Mouse (Mus musculus) urinary bladder, postnatal 10 days (tissue): ENCODE measurements at regions not wholly inside any gene's neighbourhood (a gene's known extent, or its start where the extent isn't known, plus 50 kb on each side); places are given as distances from the start of the nearest gene placed in this dataset.

Experiments
- DNase-seq: peaks from one replicate; pipeline ENCODE4 v3.0.0; 2022; ENCODE audit warnings: low spot score

GRCm38 (mm10) chr8:8762354-8762753, 72.0 kb upstream of the Arglu1 start:
- DNase-seq, result no peak

GRCm38 (mm10) chr8:8758283-8758682, 68.0 kb upstream of the Arglu1 start:
- no peak for DNase-seq

GRCm38 (mm10) chr8:8751208-8751607, 60.9 kb upstream of the Arglu1 start:
- no peak for DNase-seq

- DNase-seq, result no peak
Observed at GRCm38 (mm10) chr8:8746691-8747090, 56.4 kb upstream of the Arglu1 start.

- no peak for DNase-seq
Observed at GRCm38 (mm10) chr8:8745615-8746285, 55.4 kb upstream of the Arglu1 start.
